Mouse (Mus musculus): Measurements from ENCODE around the gene Pgm5.

GRCm38 (mm10) chr19:24792876-24793275, 68.8 kb downstream of the Pgm5 start:
- TF ChIP-seq CTCF (IDR thresholded peaks at IDR 0.05; ENCODE audit: insufficient read depth, low read length): no peak
- TF ChIP-seq POLR2A (IDR thresholded peaks at IDR 0.05; ENCODE audit: borderline replicate concordance, extremely low read depth, low read depth, low read length): no peak

Data from lung, adult 2 months (tissue).